Mouse (Mus musculus) MEL (cell line): ENCODE measurements at regions not wholly inside any gene's neighbourhood (a gene's known extent, or its start where the extent isn't known, plus 50 kb on each side); places are given as distances from the start of the nearest gene placed in this dataset.

Experiments
- DNase-seq: peaks from one replicate; pipeline ENCODE4 v3.0.0; 2011; ENCODE audit warnings: low read depth, low spot score
- H3K27ac ChIP-seq: 2 replicates; pipeline ENCODE4 v1.5.1; 2012; ENCODE audit warnings: low read depth, mild to moderate bottlenecking, control low read depth, low read length, moderate library complexity; ENCODE audit not compliant: control insufficient read depth
- H3K27me3 ChIP-seq, 2 experiments: fragments of 150-350 bp in 1 of 2; sonication (generic) in 1 of 2; 2 replicates each; pipeline ENCODE4 v1.6.1; 2012; ENCODE audit warnings: low read length in 2 of 2, mild to moderate bottlenecking in 2 of 2, improper control_type of control experiment in 1 of 2, moderate library complexity in 1 of 2; ENCODE audit not compliant: insufficient read depth in 2 of 2, control insufficient read depth in 1 of 2
- H3K36me3 ChIP-seq, 2 experiments: 2 replicates each; pipeline ENCODE4 v1.6.1; 2012 to 2014; ENCODE audit warnings: low read length in 2 of 2, improper control_type of control experiment in 1 of 2, inconsistent platforms in 1 of 2, mild to moderate bottlenecking in 1 of 2; ENCODE audit not compliant: insufficient read depth in 2 of 2, control insufficient read depth in 1 of 2
- H3K4me1 ChIP-seq, 2 experiments: fragments of 150-350 bp in 1 of 2; sonication (generic) in 1 of 2; 2 replicates each; pipeline ENCODE4 v1.6.1; 2012; ENCODE audit warnings: low read length in 2 of 2, improper control_type of control experiment in 1 of 2, mild to moderate bottlenecking in 1 of 2; ENCODE audit not compliant: insufficient read depth in 2 of 2, control insufficient read depth in 1 of 2
- H3K4me3 ChIP-seq, 2 experiments: fragments of 150-350 bp in 1 of 2; sonication (generic) in 1 of 2; 2 replicates each; pipeline ENCODE4 v1.5.1; 2012; ENCODE audit warnings: low read depth in 2 of 2, low read length in 2 of 2, mild to moderate bottlenecking in 2 of 2, moderate library complexity in 2 of 2, control low read depth in 1 of 2, improper control_type of control experiment in 1 of 2; ENCODE audit not compliant: control insufficient read depth in 1 of 2, insufficient read depth in 1 of 2
- H3K79me2 ChIP-seq: 2 replicates; pipeline ENCODE4 v1.6.1; 2012; ENCODE audit warnings: mild to moderate bottlenecking, low read length, moderate library complexity; ENCODE audit not compliant: control insufficient read depth, poor library complexity, insufficient read depth
- H3K9ac ChIP-seq: 2 replicates; pipeline ENCODE4 v1.6.1; 2012; ENCODE audit warnings: low read depth, mild to moderate bottlenecking, control low read depth, low read length, moderate library complexity; ENCODE audit not compliant: control insufficient read depth, poor library complexity, severe bottlenecking
- H3K9me3 ChIP-seq: fragments of 150-350 bp; sonication (generic); replicated peaks from 2 replicates; pipeline ENCODE4 v1.6.1; 2012; ENCODE audit warnings: mild to moderate bottlenecking, low read length, improper control_type of control experiment, moderate library complexity; ENCODE audit not compliant: insufficient read depth
- CHD1 ChIP-seq: IDR thresholded peaks from 2 replicates; pipeline ENCODE4 v1.6.1; 2012; ENCODE audit warnings: low read depth, mild to moderate bottlenecking, inconsistent platforms, low read length, improper control_type of control experiment
- CHD2 ChIP-seq: IDR thresholded peaks from 2 replicates; pipeline ENCODE4 v1.6.1; 2011; ENCODE audit warnings: low read length, improper control_type of control experiment
- CTCF ChIP-seq, 3 experiments: IDR thresholded peaks in 2 of 3; conservative IDR thresholded peaks in 1 of 3; 2 replicates each; pipeline ENCODE4 v1.5.1; 2011 to 2012; ENCODE audit warnings: low read length in 3 of 3, low read depth in 2 of 3, mild to moderate bottlenecking in 2 of 3, improper control_type of control experiment in 1 of 3, inconsistent platforms in 1 of 3, mixed read lengths in 1 of 3, moderate library complexity in 1 of 3; ENCODE audit not compliant: control insufficient read depth in 1 of 3, insufficient read depth in 1 of 3, poor library complexity in 1 of 3, severe bottlenecking in 1 of 3
- E2F4 ChIP-seq: IDR thresholded peaks from 2 replicates; pipeline ENCODE4 v1.6.1; 2011; ENCODE audit warnings: low read depth, low read length, improper control_type of control experiment, borderline replicate concordance
- ELF1 ChIP-seq: IDR thresholded peaks from 2 replicates; pipeline ENCODE4 v1.6.1; 2014; ENCODE audit warnings: low read depth, mild to moderate bottlenecking, inconsistent platforms, low read length, improper control_type of control experiment, moderate library complexity
- EP300 ChIP-seq, 2 experiments: IDR thresholded peaks; 2 replicates each; pipeline ENCODE4 v1.6.1; 2011; ENCODE audit warnings: improper control_type of control experiment in 2 of 2, low read length in 2 of 2, low read depth in 1 of 2, mild to moderate bottlenecking in 1 of 2
- GATA1 ChIP-seq: IDR thresholded peaks from 2 replicates; pipeline ENCODE4 v1.6.1; 2011; ENCODE audit warnings: low read depth, low read length, improper control_type of control experiment
- HCFC1 ChIP-seq: IDR thresholded peaks from 2 replicates; pipeline ENCODE4 v1.6.1; 2012; ENCODE audit warnings: low read depth, mild to moderate bottlenecking, inconsistent platforms, low read length, improper control_type of control experiment, moderate library complexity
- MAFK ChIP-seq: IDR thresholded peaks from 2 replicates; pipeline ENCODE4 v1.6.1; 2011; ENCODE audit warnings: low read depth, mild to moderate bottlenecking, low read length, improper control_type of control experiment, borderline replicate concordance
- MAX ChIP-seq: IDR thresholded peaks from 2 replicates; pipeline ENCODE4 v1.6.1; 2011; ENCODE audit warnings: low read length, improper control_type of control experiment
- MYB ChIP-seq: IDR thresholded peaks from 2 replicates; pipeline ENCODE4 v1.6.1; 2011; ENCODE audit warnings: mild to moderate bottlenecking, low read depth, low read length, improper control_type of control experiment
- NELFE ChIP-seq: IDR thresholded peaks from 2 replicates; pipeline ENCODE4 v1.6.1; 2011; ENCODE audit warnings: low read depth, low read length, improper control_type of control experiment
- NRF1 ChIP-seq: IDR thresholded peaks from 2 replicates; pipeline ENCODE4 v1.6.1; 2014; ENCODE audit warnings: low read depth, mild to moderate bottlenecking, inconsistent platforms, low read length, improper control_type of control experiment, moderate library complexity; ENCODE audit not compliant: poor library complexity, insufficient read depth, severe bottlenecking
- POLR2A ChIP-seq, 2 experiments: IDR thresholded peaks; 2 replicates each; pipeline ENCODE4 v1.6.1; 2011 to 2012; ENCODE audit warnings: low read length in 2 of 2, mild to moderate bottlenecking in 2 of 2, control low read depth in 1 of 2, improper control_type of control experiment in 1 of 2, low read depth in 1 of 2, moderate library complexity in 1 of 2; ENCODE audit not compliant: control insufficient read depth in 1 of 2, insufficient read depth in 1 of 2, poor library complexity in 1 of 2
- POLR2AphosphoS2 ChIP-seq: IDR thresholded peaks from 2 replicates; pipeline ENCODE4 v1.6.1; 2011; ENCODE audit warnings: low read length, improper control_type of control experiment
- SIN3A ChIP-seq: IDR thresholded peaks from 2 replicates; pipeline ENCODE4 v1.6.1; 2012; ENCODE audit warnings: low read length, improper control_type of control experiment, inconsistent platforms
- ZMIZ1 ChIP-seq: IDR thresholded peaks from 2 replicates; pipeline ENCODE4 v1.6.1; 2012; ENCODE audit warnings: low read depth, mild to moderate bottlenecking, inconsistent platforms, low read length, improper control_type of control experiment, moderate library complexity
- ZNF384 ChIP-seq: IDR thresholded peaks from 2 replicates; pipeline ENCODE4 v1.6.1; 2012; ENCODE audit warnings: low read depth, mild to moderate bottlenecking, inconsistent platforms, low read length, improper control_type of control experiment

DNA sequence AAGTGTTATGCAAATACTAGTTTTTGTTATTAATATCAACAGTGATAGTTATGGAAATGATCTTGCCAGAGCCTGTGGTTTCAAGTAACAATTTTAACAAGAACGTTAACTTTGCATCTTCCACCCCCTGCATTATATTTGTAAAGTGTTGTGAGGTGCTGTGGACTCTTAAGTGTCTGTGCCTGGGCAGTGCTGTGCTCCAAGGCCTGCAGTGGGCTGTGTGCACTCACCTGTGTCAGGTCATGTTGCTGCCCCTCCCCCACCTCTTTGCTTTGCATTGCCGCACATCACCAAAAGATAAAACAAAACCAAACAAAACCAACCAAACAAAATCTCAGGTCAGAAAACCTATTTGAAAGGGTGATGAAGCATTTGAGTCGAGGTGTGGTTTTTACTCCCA lies 297.7 kb downstream of the Sec16b start:
- no peak for DNase-seq
- Histone ChIP-seq H3K4me1 (no peaks in the 10 kb centered on the region), H3K9ac (no peak overlapping the region), H3K36me3 (no peaks in the 10 kb centered on the region), H3K27ac (no peak overlapping the region), H3K4me3 (no peak overlapping the region), H3K27me3 (no peaks in the 10 kb centered on the region), H3K9me3 (no peaks in the 10 kb centered on the region), H3K79me2 (no peaks in the 10 kb centered on the region)
- no peak for TF ChIP-seq SIN3A

DNA sequence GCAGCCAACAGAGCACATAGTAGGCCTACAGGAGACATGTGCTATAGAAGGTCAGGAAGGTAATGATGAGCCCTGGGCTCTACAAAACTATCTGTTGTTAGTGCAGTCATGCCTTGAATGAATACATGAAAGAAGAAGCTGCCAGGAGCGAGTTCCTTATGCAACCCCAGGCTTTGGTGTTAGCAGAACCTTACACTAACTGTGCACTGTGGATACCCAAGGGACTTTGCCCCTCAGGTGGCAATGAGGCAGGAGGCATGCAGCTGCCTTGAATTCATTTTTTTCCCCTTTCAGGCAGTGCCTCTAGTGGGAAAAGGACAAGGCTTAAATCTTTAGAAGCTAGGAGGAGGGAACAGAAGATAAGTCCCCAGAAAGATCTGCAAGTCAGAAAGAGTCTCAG lies 299.8 kb downstream of the Sec16b start:
- Histone ChIP-seq H3K4me1 (no peaks in the 10 kb centered on the region), H3K4me3 (no peak overlapping the region), H3K9ac (no peak overlapping the region), H3K27ac (no peak overlapping the region), H3K79me2 (no peaks in the 10 kb centered on the region), H3K36me3 (no peaks in the 10 kb centered on the region), H3K9me3 (no peaks in the 10 kb centered on the region), H3K27me3 (no peaks in the 10 kb centered on the region)
- TF ChIP-seq NELFE (no peak), SIN3A (no peak), POLR2A (IDR thresholded peaks at IDR 0.05; ENCODE audit: control insufficient read depth in 1 of 2, insufficient read depth in 1 of 2, low read depth in 1 of 2, low read length in 2 of 2, poor library complexity in 1 of 2) (no peak), ZNF384 (no peak), POLR2AphosphoS2 (no peak), CHD2 (no peak)
- no peak for DNase-seq

DNA sequence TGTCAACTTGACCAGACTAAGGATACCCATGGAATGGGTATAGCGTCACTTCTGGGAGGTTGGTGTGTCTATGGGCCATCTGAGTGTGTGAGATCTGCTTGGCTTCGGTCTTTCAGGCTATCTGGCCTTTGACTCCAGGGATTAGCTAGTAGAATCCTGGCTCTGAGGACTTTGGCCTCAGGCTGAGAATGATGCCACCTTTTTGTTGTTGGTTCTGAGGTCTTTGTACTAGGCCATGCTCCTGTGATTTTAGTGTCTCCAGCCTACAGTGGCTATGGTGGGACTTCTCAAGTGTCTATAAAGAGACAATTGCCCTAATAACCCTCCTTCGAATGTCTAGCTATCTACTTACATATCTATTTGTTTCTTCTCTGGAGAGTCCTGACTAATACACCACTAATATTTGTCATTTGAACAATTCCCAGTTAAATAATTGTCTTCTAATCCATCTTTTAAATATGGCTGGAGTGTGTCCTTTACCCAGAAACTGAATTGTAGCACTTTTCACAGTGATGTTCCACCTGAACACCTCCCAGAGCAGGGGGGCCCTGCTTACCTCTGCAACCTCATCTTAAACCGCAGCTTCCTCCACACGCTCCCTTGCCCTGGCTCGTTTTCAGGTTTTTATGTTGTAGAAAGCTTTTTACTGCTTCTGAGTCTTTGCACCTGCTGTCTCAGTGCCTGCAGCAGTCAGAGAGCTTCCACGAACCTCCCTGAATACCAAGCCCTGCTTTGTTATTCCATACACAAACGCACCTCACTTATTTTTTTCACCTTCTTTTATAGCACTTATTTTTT lies 303.3 kb downstream of the Sec16b start:
- Histone ChIP-seq H3K36me3 (no peaks in the 10 kb centered on the region), H3K27ac (no peak overlapping the region), H3K9me3 (no peaks in the 10 kb centered on the region), H3K27me3 (no peaks in the 10 kb centered on the region), H3K79me2 (no peaks in the 10 kb centered on the region), H3K4me3 (no peak overlapping the region), H3K4me1 (no peaks in the 10 kb centered on the region), H3K9ac (no peak overlapping the region)
- no peak for DNase-seq
- TF ChIP-seq POLR2AphosphoS2 (no peak), ZMIZ1 (no peak), ELF1 (no peak), CTCF (IDR thresholded peaks at IDR 0.05 in 2 of 3, conservative IDR thresholded peaks at IDR 0.05 in 1 of 3; ENCODE audit: control insufficient read depth in 1 of 3, insufficient read depth in 1 of 3, low read depth in 2 of 3, low read length in 3 of 3, poor library complexity in 1 of 3, severe bottlenecking in 1 of 3) (no peak), CHD2 (no peak), MYB (no peak), EP300 (IDR thresholded peaks at IDR 0.05; ENCODE audit: low read depth in 1 of 2, low read length in 2 of 2) (no peak), GATA1 (no peak), NRF1 (no peak), MAX (no peak), HCFC1 (no peak), CHD1 (no peak), MAFK (no peak), E2F4 (no peak)
- TF ChIP-seq, all 39 proteins: peak for 0
